Mouse (Mus musculus): ENCODE data around the gene Arl6ip1. TPM values are rescaled to one million over a fixed set of nuclear protein-coding genes. Genes with fewer than 3 reads are reported as not detected.

Arl6ip1 gene
- 618 TPM for polyA plus RNA-seq (2017; shearing (Covaris generic))

DNA sequence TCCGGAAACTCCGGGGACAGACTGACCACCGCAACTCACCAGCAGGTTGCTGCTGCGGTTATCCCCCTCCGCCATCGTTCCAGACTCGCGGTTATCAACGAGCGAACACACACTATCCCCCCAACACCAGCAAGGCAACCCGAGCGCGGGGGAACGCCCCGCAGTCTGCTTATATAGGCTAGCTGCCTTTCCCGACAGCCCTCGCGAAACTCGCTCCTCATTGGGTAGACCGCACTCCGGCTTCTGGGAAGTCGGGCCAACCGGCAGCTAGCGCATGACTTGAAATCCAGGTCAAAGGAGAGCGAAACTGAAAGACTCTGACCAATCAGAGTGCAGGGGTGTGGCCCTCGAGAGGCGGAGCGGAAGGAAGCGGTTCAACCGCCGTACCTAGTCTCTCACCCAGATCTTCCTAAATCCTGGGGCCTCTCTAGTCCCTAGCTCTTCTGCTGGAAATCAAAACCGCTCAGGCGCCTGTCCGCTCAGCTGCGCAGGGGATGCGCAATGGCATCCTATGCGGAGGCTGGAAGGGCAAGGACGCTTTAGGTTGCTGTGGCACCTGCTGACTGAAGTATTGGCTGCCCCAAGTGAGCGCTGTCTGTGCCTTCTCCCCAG, at the start of gene Arl6ip1:
Gene Arl6ip1 (minus strand): TSS at position 233 of the 612 bp plus-strand sequence.

DNA sequence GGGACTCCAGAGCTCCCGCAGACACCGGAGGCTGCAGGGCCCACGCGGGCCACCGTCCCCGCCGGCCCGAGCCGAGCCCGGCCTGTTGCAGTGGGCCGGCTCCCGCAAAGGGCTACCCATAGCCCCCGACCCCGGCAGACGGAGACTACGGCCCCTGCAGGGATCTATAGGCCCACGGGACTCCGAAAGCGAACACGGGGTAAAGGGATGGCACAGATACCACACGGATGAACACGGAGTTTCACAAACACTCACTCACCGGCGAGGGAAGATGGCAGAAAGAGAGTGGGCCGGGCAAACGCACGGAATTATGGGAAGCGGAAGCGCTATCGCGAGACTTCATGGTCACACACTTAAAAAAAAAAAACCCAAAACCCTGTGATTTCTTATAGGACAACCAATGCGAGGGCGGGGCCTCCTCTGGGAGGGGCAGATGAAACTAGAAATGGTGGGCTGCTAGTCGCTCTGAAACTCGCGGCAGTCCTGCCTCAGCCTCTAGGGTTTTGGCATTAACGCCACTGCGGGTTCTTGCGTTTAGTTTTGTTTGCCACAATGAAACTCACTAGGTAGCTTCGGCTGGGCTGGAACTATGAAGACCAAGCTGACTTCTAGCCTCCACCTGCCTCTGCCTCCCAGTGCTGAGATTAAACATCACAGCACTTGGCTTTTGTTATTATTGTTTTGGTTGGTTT, 13.4 kb downstream of the Arl6ip1 start, which contains the start of gene Rps15a:
Gene Rps15a (minus strand): TSS at position 312 of the 692 bp plus-strand sequence.

Other genes with a start within 250 kb of the Arl6ip1 start
- gene Rps15a, start 13.5 kb downstream of the Arl6ip1 start, polyA plus RNA-seq (2017; shearing (Covaris generic)): 1,139 TPM
- gene Smg1, start 114.0 kb upstream of the Arl6ip1 start, polyA plus RNA-seq (2017; shearing (Covaris generic)): 16.0 TPM